Mouse (Mus musculus) embryonic facial prominence, embryonic 11.5 days (tissue): Measurements from ENCODE around the gene Nphp4. TPM values are rescaled to one million over a fixed set of nuclear protein-coding genes. Genes with fewer than 3 reads are reported as not detected.
A peak's percentile ranks its signal among the peaks of the same experiment; 100 is the strongest.

Experiments
- ATAC-seq: fragments of 200-750 bp; cut with Nextera tagmentation; replicated peaks from 2 replicates; pipeline ENCODE4 v1.8.0; 2017; ENCODE audit warnings: low read depth; ENCODE audit not compliant: insufficient number of reproducible peaks, low FRiP score, low TSS enrichment
- DNase-seq: peaks from one replicate; pipeline ENCODE4 v3.0.0-alpha.2; 2015; ENCODE audit warnings: low spot score
- H3K27ac ChIP-seq: fragments of 300-500 bp; sonication (generic); replicated peaks from 2 replicates; pipeline ENCODE4 v1.5.1; 2014; ENCODE audit warnings: mild to moderate bottlenecking, low read depth, low read length, control low read depth
- H3K27me3 ChIP-seq: fragments of 300-500 bp; sonication (generic); 2 replicates; pipeline ENCODE4 v1.6.1; 2014; ENCODE audit warnings: mild to moderate bottlenecking, low read length, moderate library complexity, mixed read lengths; ENCODE audit not compliant: control insufficient read depth, insufficient read depth
- H3K36me3 ChIP-seq: fragments of 300-500 bp; sonication (generic); replicated peaks from 2 replicates; pipeline ENCODE4 v1.6.1; 2014; ENCODE audit warnings: low read depth, mild to moderate bottlenecking, low read length, moderate library complexity, mixed read lengths; ENCODE audit not compliant: control insufficient read depth, insufficient read depth
- H3K4me1 ChIP-seq: fragments of 300-500 bp; sonication (generic); 2 replicates; pipeline ENCODE4 v1.6.1; 2014; ENCODE audit warnings: low read length, mixed read lengths; ENCODE audit not compliant: control insufficient read depth, insufficient read depth
- H3K4me2 ChIP-seq: fragments of 300-500 bp; sonication (generic); 2 replicates; pipeline ENCODE4 v1.6.1; 2014; ENCODE audit warnings: low read depth, mild to moderate bottlenecking, control low read depth, low read length, moderate library complexity
- H3K4me3 ChIP-seq: fragments of 300-500 bp; sonication (generic); 2 replicates; pipeline ENCODE4 v1.5.1; 2014; ENCODE audit warnings: low read depth, low read length, control low read depth
- H3K9ac ChIP-seq: fragments of 300-500 bp; sonication (generic); replicated peaks from 2 replicates; pipeline ENCODE4 v1.6.1; 2014; ENCODE audit warnings: mild to moderate bottlenecking, control low read depth, low read length
- H3K9me3 ChIP-seq: fragments of 300-500 bp; sonication (generic); replicated peaks from 2 replicates; pipeline ENCODE4 v1.6.1; 2016; ENCODE audit warnings: mild to moderate bottlenecking, low read length, inconsistent platforms, mixed read lengths; ENCODE audit not compliant: control insufficient read depth
- WGBS: fragments of 180-500 bp; shearing (Covaris S2); extraction: QIAGEN DNeasy Blood & Tissue Kit; methylation state at CpG from one replicate; pipeline ENCODE4 v1.1.7; 2014; 5-methylcytosine and 5-hydroxymethylcytosine counted together
- polyA plus RNA-seq: library from polyadenylated mRNA; unstranded; fragments of >200 nt; fragmentation: Nextera tagmentation; extraction: Ambion mirVana; gene quantifications from 2 replicates; pipeline ENCODE4 v1.2.1, GENCODE M21; 2014

The Nphp4 gene
- polyA plus RNA-seq, 1 experiment from 2014 or later, result 2.2 TPM

DNA sequence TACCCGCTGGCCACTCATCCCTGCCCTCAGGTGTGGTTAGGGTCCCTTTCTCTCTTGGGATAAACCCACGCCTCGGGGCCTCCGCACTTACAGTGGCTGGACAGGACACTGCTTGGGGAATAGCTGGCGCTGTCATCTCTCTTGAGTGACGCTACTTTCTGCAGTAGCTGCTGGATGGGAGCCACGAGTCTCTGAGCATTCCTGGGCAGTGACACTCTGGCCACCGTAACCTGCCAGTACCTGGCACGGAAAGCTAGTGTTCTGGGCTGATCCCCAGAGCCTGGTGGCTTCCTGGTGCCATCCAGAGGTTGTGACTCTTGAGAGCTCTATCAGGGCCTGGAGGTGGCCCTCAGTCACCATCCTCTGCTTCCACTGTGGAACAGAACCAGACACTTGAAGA, 13.4 kb upstream of the Nphp4 start:
- Histone ChIP-seq H3K36me3 (no peaks in the 10 kb centered on the region), H3K4me1 (no peaks in the 10 kb centered on the region), H3K4me2 (no peak overlapping the region), H3K9ac (no peak overlapping the region), H3K9me3 (no peaks in the 10 kb centered on the region), H3K27me3 (no peaks in the 10 kb centered on the region), H3K4me3 (no peak overlapping the region), H3K27ac (no peak overlapping the region)
- ATAC-seq, result no peak
- DNase-seq, result no peak
- WGBS, result 88% methylated on average over 9 of the region's 9 CpGs

GRCm38 (mm10) chr4:152465116-152465515, 11.4 kb upstream of the Nphp4 start:
- no peak overlapping the region for H3K27ac ChIP-seq
- no peak for DNase-seq
- no peak overlapping the region for H3K9ac ChIP-seq

GRCm38 (mm10) chr4:152466601-152467000, 9.9 kb upstream of the Nphp4 start:
- H3K4me3 ChIP-seq, result no peak overlapping the region
- no peaks in the 10 kb centered on the region for H3K9me3 ChIP-seq
- no peak overlapping the region for H3K9ac ChIP-seq
- no peak overlapping the region for H3K4me2 ChIP-seq
- no peaks in the 10 kb centered on the region for H3K27me3 ChIP-seq
- no peaks in the 10 kb centered on the region for H3K36me3 ChIP-seq
- 90% methylated on average over 13 of the region's 13 CpGs for WGBS
- no peak for ATAC-seq
- DNase-seq, result no peak
- H3K4me1 ChIP-seq, result no peaks in the 10 kb centered on the region
- no peak overlapping the region for H3K27ac ChIP-seq

More at GRCm38 (mm10) chr4:152465116-152465515, 11.4 kb upstream of the Nphp4 start:
- Histone ChIP-seq H3K27me3 (no peaks in the 10 kb centered on the region), H3K4me2 (no peak overlapping the region), H3K4me3 (no peak overlapping the region), H3K36me3 (no peaks in the 10 kb centered on the region), H3K4me1 (no peaks in the 10 kb centered on the region), H3K9me3 (no peaks in the 10 kb centered on the region)
- WGBS, result 33% methylated on average over 8 of the region's 8 CpGs
- no peak for ATAC-seq

- Histone ChIP-seq H3K4me1 (no peaks in the 10 kb centered on the region), H3K36me3 (no peaks in the 10 kb centered on the region), H3K4me2 (no peak overlapping the region), H3K4me3 (no peak overlapping the region), H3K9ac (no peak overlapping the region), H3K9me3 (no peaks in the 10 kb centered on the region), H3K27ac (no peak overlapping the region), H3K27me3 (no peaks in the 10 kb centered on the region)
- DNase-seq (no peak), ATAC-seq (no peak)
- 72% methylated on average over 6 of the region's 6 CpGs for WGBS
Observed at GRCm38 (mm10) chr4:152467951-152468350, 8.6 kb upstream of the Nphp4 start.

DNA sequence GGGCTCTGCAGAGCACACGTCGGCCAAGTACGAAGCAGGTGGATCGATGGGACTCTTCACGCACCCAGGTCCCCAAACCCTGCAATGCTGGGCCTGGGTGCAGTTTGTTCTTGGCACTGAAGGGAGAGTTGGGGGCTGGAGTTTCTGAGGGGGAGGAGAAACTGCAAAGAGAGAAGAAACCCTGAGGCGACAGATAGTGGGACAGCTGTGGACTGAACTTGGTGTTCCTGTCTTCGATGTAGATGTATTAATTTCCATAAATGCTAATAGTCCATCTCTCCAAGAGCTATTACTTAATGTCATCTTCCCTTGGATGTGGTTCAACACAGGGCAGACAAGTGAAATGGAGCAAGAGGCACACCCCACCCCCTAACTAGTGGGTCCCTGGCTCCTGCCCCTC, 565 bp upstream of the Nphp4 start:
- Histone ChIP-seq H3K9ac (no peak overlapping the region), H3K36me3 (no peaks in the 10 kb centered on the region), H3K4me2 (no peak overlapping the region), H3K4me3 (no peak overlapping the region), H3K4me1 (peaks cover 3% of the 10 kb centered on the region), H3K9me3 (no peaks in the 10 kb centered on the region), H3K27me3 (peaks cover 9% of the 10 kb centered on the region), H3K27ac (no peak overlapping the region)
- DNase-seq (no peak), ATAC-seq (no peak)
- 80% methylated on average over 7 of the region's 7 CpGs for WGBS

- 0% methylated on average over 12 of the region's 21 CpGs for WGBS
- ATAC-seq (no peak; the same call in 1 of the 2 replicates), DNase-seq (no peak)
- Histone ChIP-seq H3K4me2 (peak overlapping the region; percentile 53), H3K4me1 (peaks cover 3% of the 10 kb centered on the region), H3K9me3 (no peaks in the 10 kb centered on the region), H3K36me3 (no peaks in the 10 kb centered on the region), H3K4me3 (peak overlapping the region; percentile 70), H3K27ac (no peak overlapping the region), H3K27me3 (peaks cover 9% of the 10 kb centered on the region), H3K9ac (peak overlapping the region; percentile 58)
Observed at GRCm38 (mm10) chr4:152477106-152477465, 580 bp downstream of the Nphp4 start.

DNA sequence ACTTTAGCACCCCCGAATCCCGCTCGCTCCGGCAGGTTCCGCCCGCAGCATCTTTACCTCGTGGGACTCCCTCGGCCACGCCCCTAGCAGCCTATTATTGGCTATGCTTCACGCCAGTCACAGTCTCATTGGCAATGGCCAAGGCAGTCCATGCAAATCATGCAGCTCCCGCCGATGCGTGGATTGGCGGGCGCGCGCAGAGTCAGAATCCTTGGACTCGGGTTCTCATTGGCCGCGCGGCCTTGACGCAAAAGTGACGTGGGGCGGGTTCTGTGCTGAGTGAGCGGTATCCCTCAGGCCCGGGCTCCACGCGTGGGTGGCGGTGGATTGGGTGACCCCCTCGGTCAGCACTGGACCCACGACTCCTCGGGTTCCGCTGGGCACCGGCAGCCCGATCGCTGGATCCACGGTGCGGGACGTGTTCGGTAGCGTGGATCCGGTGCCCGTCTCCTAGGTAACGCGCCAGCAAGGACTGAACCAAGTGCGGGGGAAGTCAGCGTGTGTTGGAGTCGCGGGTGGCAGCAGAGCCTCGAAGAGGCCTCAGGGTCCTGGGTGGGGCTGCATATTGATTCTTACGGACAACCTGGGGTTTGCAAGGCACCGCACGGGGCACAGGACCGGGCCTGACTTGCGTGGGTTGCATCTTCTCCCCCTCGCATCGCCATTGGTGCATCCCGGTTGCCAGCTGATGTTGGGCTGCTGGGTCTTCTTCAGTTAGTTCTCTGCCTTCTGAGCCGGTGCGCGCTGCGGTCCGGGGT, 1.1 kb downstream of the Nphp4 start, which contains the start of gene Kcnab2:
TSS of gene Kcnab2 (minus strand) at position 406 of the 758 bp plus-strand sequence.
- Histone ChIP-seq H3K36me3 (no peaks in the 10 kb centered on the region), H3K4me3 (peak within 1 kb of the TSS; percentile 70), H3K27ac (peak within 1 kb of the TSS; percentile 52; the same call in 1 of the 2 replicates), H3K27me3 (peaks cover 9% of the 10 kb centered on the region), H3K4me1 (peaks cover 3% of the 10 kb centered on the region), H3K9ac (peak within 1 kb of the TSS; percentile 90), H3K4me2 (peak within 1 kb of the TSS; percentile 71), H3K9me3 (no peaks in the 10 kb centered on the region)
- DNase-seq, result peak; percentile 100
- WGBS, result under 1% methylated on average over 63 of the region's 63 CpGs
- ATAC-seq, result peak; percentile 96

DNA sequence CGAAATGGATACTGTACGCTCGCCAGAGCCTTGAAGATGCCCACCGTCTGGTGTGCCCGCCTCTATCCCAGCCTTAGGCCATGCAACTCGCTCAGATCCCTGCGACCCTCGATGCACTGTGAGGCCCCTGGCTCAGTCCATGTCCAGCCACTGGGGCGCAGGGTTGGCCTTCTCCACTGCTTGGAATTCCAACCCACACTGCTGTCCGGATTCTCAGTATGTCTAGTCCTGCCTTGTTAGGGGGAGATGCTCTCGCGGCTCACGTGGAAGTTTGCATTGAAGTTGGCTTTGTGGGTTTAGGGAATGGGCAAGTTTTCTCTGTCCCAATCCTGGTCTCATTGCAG, 1.7 kb downstream of the Nphp4 start:
- Histone ChIP-seq H3K9ac (peak overlapping the region; percentile 90), H3K4me1 (peaks cover 3% of the 10 kb centered on the region), H3K4me3 (peak overlapping the region; percentile 70), H3K27me3 (peaks cover 9% of the 10 kb centered on the region), H3K36me3 (no peaks in the 10 kb centered on the region), H3K9me3 (no peaks in the 10 kb centered on the region), H3K27ac (peak overlapping the region; percentile 52; the same call in 1 of the 2 replicates), H3K4me2 (peak overlapping the region; percentile 71)
- ATAC-seq (peak; percentile 40), DNase-seq (no peak)
- WGBS, result 2% methylated on average over 13 of the region's 13 CpGs
